ENCODE assay signal across 26 mouse cellular contexts in genomic region chr12:108193878-108194277, GRCm38 (mm10). TPM values are rescaled to one million over a fixed set of nuclear protein-coding genes. Genes with fewer than 3 reads are reported as not detected.
DNase-seq lines count a peak whose midpoint lies in the region; ATAC-seq and TF ChIP-seq lines count a peak whose summit lies in the region.
"Had no signal": no experiment of that assay in that cellular context is flagged by ENCODE, and none has a peak within 500 bp of the region (broad histone marks: within the 10 kb centered on the region; RNA-seq: fewer than 3 reads in every experiment).

No protein-coding gene starts in this region.

- no peak overlapping the region for H3K9ac ChIP-seq in forebrain, postnatal 0 days
- H3K9ac ChIP-seq in forebrain, embryonic 15.5 days (replicated peaks): no peak overlapping the region
- no peak overlapping the region for H3K9ac ChIP-seq in heart, postnatal 0 days (replicated peaks; ENCODE audit: low read depth, low read length)
- H3K9ac ChIP-seq in heart, embryonic 11.5 days (ENCODE audit: low read depth, low read length): no peak overlapping the region
- H3K9ac ChIP-seq: hindbrain, embryonic 13.5 days; limb, embryonic 12.5 days; liver, embryonic 12.5 days had no signal

- H3K36me3 ChIP-seq in forebrain, postnatal 0 days (ENCODE audit: insufficient read depth): peaks cover 85% of the 10 kb centered on the region
- peaks cover 94% of the 10 kb centered on the region for H3K36me3 ChIP-seq in forebrain, embryonic 15.5 days
- H3K36me3 ChIP-seq in heart, postnatal 0 days (replicated peaks; ENCODE audit: control insufficient read depth, insufficient read depth, low read length): peaks cover 96% of the 10 kb centered on the region
- peaks cover 43% of the 10 kb centered on the region for H3K36me3 ChIP-seq in heart, embryonic 11.5 days (ENCODE audit: control insufficient read depth, insufficient read depth, low read length)

- no peak for TF ChIP-seq CTCF in forebrain, postnatal 0 days (IDR thresholded peaks at IDR 0.05; ENCODE audit: low read depth)
- no peak for TF ChIP-seq CTCF in heart, postnatal 0 days (IDR thresholded peaks at IDR 0.05; ENCODE audit: low read depth)
- no peak for TF ChIP-seq CTCF in left cerebral cortex, adult 2 months (IDR thresholded peaks at IDR 0.05)
- TF ChIP-seq CTCF in olfactory bulb, adult 2 months (IDR thresholded peaks at IDR 0.05; ENCODE audit: insufficient read depth, low read depth, low read length): no peak

- TF ChIP-seq EP300 in heart, postnatal 0 days (IDR thresholded peaks at IDR 0.05; ENCODE audit: low read depth): no peak

- H3K4me3 ChIP-seq in forebrain, postnatal 0 days (ENCODE audit: low read depth, low read length): no peak overlapping the region
- H3K4me3 ChIP-seq in forebrain, embryonic 15.5 days: no peak overlapping the region
- no peak overlapping the region for H3K4me3 ChIP-seq in heart, postnatal 0 days (ENCODE audit: low read depth, low read length)
- no peak overlapping the region for H3K4me3 ChIP-seq in heart, embryonic 11.5 days (ENCODE audit: low read depth, low read length)
- no peak overlapping the region for H3K4me3 ChIP-seq in left cerebral cortex, adult 2 months
- no peak overlapping the region for H3K4me3 ChIP-seq in olfactory bulb, adult 2 months (ENCODE audit: insufficient read depth, low read depth, low read length)
- H3K4me3 ChIP-seq: forebrain, embryonic 10.5 days; hindbrain, embryonic 13.5 days; limb, embryonic 12.5 days; liver, embryonic 12.5 days had no signal

- 77% methylated on average over 5 of the region's 5 CpGs for WGBS in forebrain, postnatal 0 days
- WGBS in forebrain, embryonic 15.5 days: 92% methylated on average over 5 of the region's 5 CpGs
- WGBS in heart, postnatal 0 days: 55% methylated on average over 5 of the region's 5 CpGs
- 94% methylated on average over 5 of the region's 5 CpGs for WGBS in heart, embryonic 11.5 days (ENCODE audit: insufficient replicate concordance)
- WGBS in olfactory bulb, adult 2 months: 33% methylated on average over 5 of the region's 5 CpGs

- no peak overlapping the region for H3K27ac ChIP-seq in forebrain, postnatal 0 days (ENCODE audit: low read depth, low read length)
- no peak overlapping the region for H3K27ac ChIP-seq in forebrain, embryonic 15.5 days (replicated peaks)
- H3K27ac ChIP-seq in heart, postnatal 0 days (ENCODE audit: low read depth): peak overlapping the region; percentile 50
- H3K27ac ChIP-seq in heart, embryonic 11.5 days (ENCODE audit: low read depth, low read length): no peak overlapping the region
- H3K27ac ChIP-seq in left cerebral cortex, adult 2 months: peak overlapping the region; percentile 28; the same call in 1 of the 2 replicates
- H3K27ac ChIP-seq in olfactory bulb, adult 2 months (ENCODE audit: insufficient read depth, low read depth, low read length): peak overlapping the region; percentile 45; the same call in 1 of the 2 replicates
- H3K27ac ChIP-seq: forebrain, embryonic 10.5 days; hindbrain, embryonic 13.5 days; limb, embryonic 12.5 days; liver, embryonic 12.5 days had no signal

- intact Hi-C loops in left cerebral cortex, adult 2 months (cut with DNase I): no loop called here
- intact Hi-C loops in left cerebral cortex, postnatal 4 days (cut with DNase I): no loop called here

- no peak overlapping the region for H3K4me2 ChIP-seq in forebrain, postnatal 0 days (ENCODE audit: low read depth)
- H3K4me2 ChIP-seq in forebrain, embryonic 15.5 days (replicated peaks): no peak overlapping the region
- H3K4me2 ChIP-seq in heart, postnatal 0 days (ENCODE audit: low read depth, low read length): no peak overlapping the region
- no peak overlapping the region for H3K4me2 ChIP-seq in heart, embryonic 11.5 days
- H3K4me2 ChIP-seq: hindbrain, embryonic 13.5 days; limb, embryonic 12.5 days; liver, embryonic 12.5 days had no signal

- no peaks in the 10 kb centered on the region for H3K4me1 ChIP-seq in forebrain, postnatal 0 days (ENCODE audit: insufficient read depth)
- H3K4me1 ChIP-seq in forebrain, embryonic 15.5 days: no peaks in the 10 kb centered on the region
- H3K4me1 ChIP-seq in heart, postnatal 0 days (ENCODE audit: control insufficient read depth, insufficient read depth): no peaks in the 10 kb centered on the region
- no peaks in the 10 kb centered on the region for H3K4me1 ChIP-seq in heart, embryonic 11.5 days (ENCODE audit: control insufficient read depth, insufficient read depth, low read length)
- H3K4me1 ChIP-seq in olfactory bulb, adult 2 months (ENCODE audit: control insufficient read depth, insufficient read depth, low read length): peaks cover 4% of the 10 kb centered on the region; the same call in 1 of the 2 replicates
- H3K4me1 ChIP-seq: forebrain, embryonic 10.5 days; hindbrain, embryonic 13.5 days; limb, embryonic 12.5 days; liver, embryonic 12.5 days had no signal

- H3K27me3 ChIP-seq in forebrain, postnatal 0 days (ENCODE audit: insufficient read depth, low read length): no peaks in the 10 kb centered on the region
- H3K27me3 ChIP-seq in forebrain, embryonic 15.5 days: no peaks in the 10 kb centered on the region
- no peaks in the 10 kb centered on the region for H3K27me3 ChIP-seq in heart, postnatal 0 days (ENCODE audit: control insufficient read depth, insufficient read depth, low read length)
- H3K27me3 ChIP-seq in heart, embryonic 11.5 days (ENCODE audit: control insufficient read depth, insufficient read depth, low read length): no peaks in the 10 kb centered on the region
- H3K27me3 ChIP-seq: hindbrain, embryonic 13.5 days; limb, embryonic 12.5 days; liver, embryonic 12.5 days; Patski had no signal

- no peak for DNase-seq in forebrain, postnatal 0 days
- DNase-seq in heart, postnatal 0 days (ENCODE audit: low spot score): no peak
- DNase-seq in left cerebral cortex, adult 2 months (ENCODE audit: extremely low spot score in 1 of 2, low spot score in 2 of 2): no peak
- no peak for DNase-seq in left cerebral cortex, postnatal 4 days
- DNase-seq in gastrocnemius, postnatal 25 days: no peak
- DNase-seq: adrenal gland, postnatal 10 days; cerebellum, adult 11 months; cerebellum, postnatal 36 days; gastrocnemius, postnatal 36 days; kidney, adult 8-10 months; kidney, postnatal 4 days; layer of hippocampus, postnatal 36 days; lung, adult 2 months; retina, postnatal 1 day; thymus, adult 18-20 months; thymus, postnatal 4 days had no signal

- no peaks in the 10 kb centered on the region for H3K9me3 ChIP-seq in forebrain, postnatal 0 days (ENCODE audit: low read length)
- H3K9me3 ChIP-seq in forebrain, embryonic 15.5 days: no peaks in the 10 kb centered on the region
- H3K9me3 ChIP-seq in heart, postnatal 0 days (replicated peaks; ENCODE audit: control insufficient read depth, low read length): no peaks in the 10 kb centered on the region
- H3K9me3 ChIP-seq in heart, embryonic 11.5 days (replicated peaks; ENCODE audit: control insufficient read depth, low read length): no peaks in the 10 kb centered on the region
- H3K9me3 ChIP-seq: forebrain, embryonic 10.5 days; hindbrain, embryonic 13.5 days; limb, embryonic 12.5 days; liver, embryonic 12.5 days had no signal

- ATAC-seq in forebrain, postnatal 0 days: 0 out of 2 replicates have a peak, but pooled peaks have one; percentile 18
- no peak for ATAC-seq in forebrain, embryonic 15.5 days (replicated peaks)
- ATAC-seq in heart, postnatal 0 days (ENCODE audit: insufficient read depth, low read depth): peak; percentile 57
- no peak for ATAC-seq in heart, embryonic 11.5 days (replicated peaks; ENCODE audit: insufficient number of reproducible peaks, low FRiP score, low TSS enrichment)
- ATAC-seq: activated CD4-positive, CD25-positive, alpha-beta regulatory T cell, adult 4 months; inflammation-experienced regulatory T-cells, adult 6 months; liver, embryonic 12.5 days; Patski had no signal

- TF ChIP-seq POLR2A in olfactory bulb, adult 2 months (IDR thresholded peaks at IDR 0.05; ENCODE audit: insufficient read depth, low read depth, low read length): no peak

RNA-seq across cellular contexts. Expression of gene Ccnk, which starts 14.5 kb away (rescaled TPM):
- total RNA-seq in forebrain, postnatal 0 days (2014; rRNA removed): 13.5 TPM in 2 replicates
- polyA plus RNA-seq in forebrain, postnatal 0 days (2015; fragmentation: Nextera tagmentation; extraction: Ambion mirVana): 1.9 and 2.4 TPM in 2 replicates
- 3.3 and 3.7 TPM in 2 replicates for polyA plus RNA-seq in forebrain, embryonic 15.5 days (2015; fragmentation: Nextera tagmentation; extraction: Ambion mirVana)
- 4.3 and 8.2 TPM in 2 replicates for total RNA-seq in heart, postnatal 0 days (2014; rRNA removed; ENCODE audit: low replicate concordance)
- polyA plus RNA-seq in heart, postnatal 0 days (2015; fragmentation: Nextera tagmentation; extraction: Ambion mirVana): 1.5 and 1.7 TPM in 2 replicates
- polyA plus RNA-seq in heart, embryonic 11.5 days (2014; fragmentation: Nextera tagmentation; extraction: Ambion mirVana): 4.0 and 5.6 TPM in 2 replicates
- total RNA-seq in left cerebral cortex, adult 2 months (2021): 10 to 100 TPM; 30.4 to 33.4 TPM
- total RNA-seq in left cerebral cortex, postnatal 4 days (2021): 10 to 100 TPM; 39.0 to 40.2 TPM
- polyA plus RNA-seq in olfactory bulb, adult 2 months (2012; ENCODE audit: insufficient read depth, insufficient read length, low replicate concordance, missing spikeins): not detected in 2 replicates
- total RNA-seq in gastrocnemius, postnatal 25 days (2021): 10 to 100 TPM; 61.6 to 71.1 TPM

RNA-seq across cellular contexts. Expression of gene Setd3, which starts 14.8 kb away (rescaled TPM):
- 124 and 126 TPM in 2 replicates for total RNA-seq in forebrain, postnatal 0 days (2014; rRNA removed)
- polyA plus RNA-seq in forebrain, postnatal 0 days (2015; fragmentation: Nextera tagmentation; extraction: Ambion mirVana): 92.5 and 102 TPM in 2 replicates
- 98.3 and 108 TPM in 2 replicates for polyA plus RNA-seq in forebrain, embryonic 15.5 days (2015; fragmentation: Nextera tagmentation; extraction: Ambion mirVana)
- total RNA-seq in heart, postnatal 0 days (2014; rRNA removed; ENCODE audit: low replicate concordance): 54.8 and 61.3 TPM in 2 replicates
- 54.5 and 56.2 TPM in 2 replicates for polyA plus RNA-seq in heart, postnatal 0 days (2015; fragmentation: Nextera tagmentation; extraction: Ambion mirVana)
- polyA plus RNA-seq in heart, embryonic 11.5 days (2014; fragmentation: Nextera tagmentation; extraction: Ambion mirVana): 62.4 and 64.4 TPM in 2 replicates
- 100 to 1,000 TPM; 167 to 185 TPM for total RNA-seq in left cerebral cortex, adult 2 months (2021)
- total RNA-seq in left cerebral cortex, postnatal 4 days (2021): 100 to 1,000 TPM; 122 to 123 TPM
- 511 TPM in 1 of 2 replicates, not detected in the other for polyA plus RNA-seq in olfactory bulb, adult 2 months (2012; ENCODE audit: insufficient read depth, insufficient read length, low replicate concordance, missing spikeins)
- total RNA-seq in gastrocnemius, postnatal 25 days (2021): 10 to 100 TPM; 79.3 to 80.6 TPM

Comparison
In these comparisons a context has a peak if more than half of its experiments do, and no peak if none do; other contexts are left out.
1. ATAC-seq: peak in forebrain, postnatal 0 days (single experiment) and heart, postnatal 0 days (single experiment); none in forebrain, embryonic 15.5 days (single experiment) and heart, embryonic 11.5 days (single experiment).
2. H3K27ac ChIP-seq: peak in heart, postnatal 0 days (single experiment), left cerebral cortex, adult 2 months (single experiment) and olfactory bulb, adult 2 months (single experiment); none in forebrain, postnatal 0 days (single experiment), forebrain, embryonic 15.5 days (single experiment) and heart, embryonic 11.5 days (single experiment).